Mouse (Mus musculus): ENCODE measurements around the gene Myo1c. TPM values are rescaled to one million over a fixed set of nuclear protein-coding genes. Genes with fewer than 3 reads are reported as not detected.

Gene Myo1c
- polyA plus RNA-seq, 1 experiment: 130 TPM

GRCm38 (mm10) chr11:75658311-75658710 is 8.0 kb downstream of the Myo1c start:
- H3K4me1 ChIP-seq (ENCODE audit: control insufficient read depth, insufficient read depth, insufficient read length): peaks cover 14% of the 10 kb centered on the region; the same call in 1 of the 2 replicates
- 96% methylated on average over 13 of the region's 13 CpGs for WGBS
- no peak for DNase-seq (ENCODE audit: low read depth in 1 of 2, low spot score in 2 of 2)
- H3K4me3 ChIP-seq (ENCODE audit: extremely low read depth, insufficient read depth, insufficient read length): no peak overlapping the region
- peaks cover 46% of the 10 kb centered on the region for H3K36me3 ChIP-seq (ENCODE audit: control insufficient read depth, insufficient read depth, low read length)
- TF ChIP-seq CTCF (IDR thresholded peaks at IDR 0.05; ENCODE audit: extremely low read depth, insufficient read depth, insufficient read length, insufficient replicate concordance): no peak
- no peak for TF ChIP-seq POLR2A (IDR thresholded peaks at IDR 0.05; ENCODE audit: low read depth, low read length)
- no peak overlapping the region for H3K27ac ChIP-seq (ENCODE audit: insufficient read depth, low read length)
- no peaks in the 10 kb centered on the region for H3K27me3 ChIP-seq (ENCODE audit: control insufficient read depth, insufficient read depth, low read length)

- Histone ChIP-seq H3K4me3 (ENCODE audit: extremely low read depth, insufficient read depth, insufficient read length) (no peak overlapping the region), H3K4me1 (ENCODE audit: control insufficient read depth, insufficient read depth, insufficient read length) (peaks cover 14% of the 10 kb centered on the region; the same call in 1 of the 2 replicates), H3K27me3 (ENCODE audit: control insufficient read depth, insufficient read depth, low read length) (no peaks in the 10 kb centered on the region), H3K36me3 (ENCODE audit: control insufficient read depth, insufficient read depth, low read length) (peaks cover 48% of the 10 kb centered on the region), H3K27ac (ENCODE audit: insufficient read depth, low read length) (no peak overlapping the region)
- 82% methylated on average over 14 of the region's 14 CpGs for WGBS
- TF ChIP-seq POLR2A (IDR thresholded peaks at IDR 0.05; ENCODE audit: low read depth, low read length): no peak
- TF ChIP-seq CTCF (IDR thresholded peaks at IDR 0.05; ENCODE audit: extremely low read depth, insufficient read depth, insufficient read length, insufficient replicate concordance): no peak
- no peak for DNase-seq (ENCODE audit: low read depth in 1 of 2, low spot score in 2 of 2)
Measured at GRCm38 (mm10) chr11:75658996-75659750, 8.9 kb downstream of the Myo1c start.

DNA sequence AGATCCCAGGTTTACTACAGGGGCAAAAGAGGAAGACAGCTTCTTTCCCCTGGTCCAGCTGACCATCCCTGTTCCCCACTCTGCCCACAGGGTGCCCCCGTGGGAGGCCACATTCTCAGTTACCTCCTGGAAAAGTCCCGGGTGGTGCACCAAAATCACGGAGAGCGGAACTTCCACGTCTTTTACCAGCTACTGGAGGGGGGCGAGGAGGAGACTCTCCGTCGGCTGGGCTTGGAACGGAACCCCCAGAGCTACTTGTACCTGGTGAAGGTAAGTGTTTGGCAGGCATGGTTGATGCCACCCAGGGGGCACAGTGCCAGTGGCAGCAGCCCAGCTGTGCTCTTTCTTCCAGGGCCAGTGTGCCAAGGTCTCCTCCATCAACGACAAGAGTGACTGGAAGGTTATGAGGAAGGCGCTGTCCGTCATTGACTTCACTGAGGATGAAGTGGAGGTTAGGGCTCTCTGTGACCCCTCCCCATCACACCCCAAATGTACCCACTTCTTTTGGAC is 9.8 kb downstream of the Myo1c start:
- TF ChIP-seq CTCF (IDR thresholded peaks at IDR 0.05; ENCODE audit: extremely low read depth, insufficient read depth, insufficient read length, insufficient replicate concordance) (no peak), POLR2A (IDR thresholded peaks at IDR 0.05; ENCODE audit: low read depth, low read length) (no peak)
- H3K27me3 ChIP-seq (ENCODE audit: control insufficient read depth, insufficient read depth, low read length): no peaks in the 10 kb centered on the region
- 91% methylated on average over 12 of the region's 12 CpGs for WGBS
- peaks cover 9% of the 10 kb centered on the region; the same call in 1 of the 2 replicates for H3K4me1 ChIP-seq (ENCODE audit: control insufficient read depth, insufficient read depth, insufficient read length)
- H3K36me3 ChIP-seq (ENCODE audit: control insufficient read depth, insufficient read depth, low read length): peaks cover 52% of the 10 kb centered on the region
- no peak overlapping the region for H3K4me3 ChIP-seq (ENCODE audit: extremely low read depth, insufficient read depth, insufficient read length)
- no peak for DNase-seq (ENCODE audit: low read depth in 1 of 2, low spot score in 2 of 2)
- no peak overlapping the region for H3K27ac ChIP-seq (ENCODE audit: insufficient read depth, low read length)

DNA sequence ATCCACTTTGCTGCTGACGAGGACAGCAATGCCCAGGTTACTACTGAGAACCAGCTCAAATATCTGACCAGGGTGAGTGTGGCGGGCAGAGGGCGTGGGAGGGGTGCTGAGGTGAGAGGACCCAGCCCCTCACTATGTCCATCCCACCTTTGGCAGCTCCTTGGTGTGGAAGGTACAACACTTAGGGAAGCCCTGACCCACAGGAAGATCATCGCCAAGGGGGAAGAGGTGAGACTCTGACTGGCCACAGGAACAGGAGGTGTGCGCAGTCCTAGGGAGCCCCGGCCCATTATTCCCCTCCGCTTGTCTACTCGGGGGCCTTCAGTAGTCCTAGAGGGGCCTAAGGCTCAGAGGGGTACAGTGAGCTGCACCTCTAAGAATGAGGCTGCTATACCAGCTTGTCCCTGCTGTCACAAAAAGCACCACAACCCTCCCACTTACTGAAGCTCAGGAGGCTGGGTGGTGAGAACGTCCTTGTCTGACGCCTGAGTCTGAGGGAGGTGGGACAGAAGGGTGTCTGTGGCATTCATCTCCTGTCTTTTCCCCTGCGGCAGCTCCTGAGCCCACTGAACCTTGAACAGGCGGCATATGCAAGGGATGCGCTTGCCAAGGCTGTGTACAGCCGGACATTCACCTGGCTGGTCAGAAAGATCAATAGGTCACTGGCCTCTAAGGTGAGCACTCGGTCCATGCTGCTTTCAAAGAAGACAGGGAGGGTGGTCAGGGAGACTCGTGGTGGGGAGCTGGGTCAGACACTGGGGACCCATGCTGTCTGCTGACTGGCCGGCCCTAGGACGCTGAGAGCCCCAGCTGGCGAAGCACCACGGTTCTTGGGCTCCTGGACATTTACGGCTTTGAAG is 10.9 kb downstream of the Myo1c start:
- peaks cover 3% of the 10 kb centered on the region; the same call in 1 of the 2 replicates for H3K4me1 ChIP-seq (ENCODE audit: control insufficient read depth, insufficient read depth, insufficient read length)
- no peak for DNase-seq (ENCODE audit: low read depth in 1 of 2, low spot score in 2 of 2)
- H3K27ac ChIP-seq (ENCODE audit: insufficient read depth, low read length): no peak overlapping the region
- no peak for TF ChIP-seq POLR2A (IDR thresholded peaks at IDR 0.05; ENCODE audit: low read depth, low read length)
- no peak for TF ChIP-seq CTCF (IDR thresholded peaks at IDR 0.05; ENCODE audit: extremely low read depth, insufficient read depth, insufficient read length, insufficient replicate concordance)
- no peaks in the 10 kb centered on the region for H3K27me3 ChIP-seq (ENCODE audit: control insufficient read depth, insufficient read depth, low read length)
- 95% methylated on average over 21 of the region's 21 CpGs for WGBS
- peaks cover 61% of the 10 kb centered on the region for H3K36me3 ChIP-seq (ENCODE audit: control insufficient read depth, insufficient read depth, low read length)
- H3K4me3 ChIP-seq (ENCODE audit: extremely low read depth, insufficient read depth, insufficient read length): no peak overlapping the region

DNA sequence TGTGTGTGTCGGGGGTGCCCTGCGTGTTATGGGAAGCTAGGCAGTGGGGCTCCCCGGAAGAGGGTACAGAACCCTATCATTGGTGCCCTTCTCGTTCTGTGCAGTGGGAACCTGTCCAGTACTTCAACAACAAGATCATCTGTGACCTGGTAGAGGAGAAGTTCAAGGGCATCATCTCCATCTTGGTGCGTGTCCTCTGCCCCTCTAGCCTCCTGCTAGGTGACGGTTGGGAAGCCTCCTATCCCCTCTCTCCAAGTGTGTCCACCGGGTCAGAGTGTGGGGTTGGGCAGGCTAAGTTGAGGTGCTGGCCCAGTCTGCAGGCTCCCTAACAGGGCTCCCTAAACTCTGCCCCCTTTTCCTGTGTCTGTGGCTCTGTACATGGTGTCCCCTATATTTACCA is 11.8 kb downstream of the Myo1c start:
- Histone ChIP-seq H3K27me3 (ENCODE audit: control insufficient read depth, insufficient read depth, low read length) (no peaks in the 10 kb centered on the region), H3K27ac (ENCODE audit: insufficient read depth, low read length) (no peak overlapping the region), H3K4me1 (ENCODE audit: control insufficient read depth, insufficient read depth, insufficient read length) (no peaks in the 10 kb centered on the region), H3K4me3 (ENCODE audit: extremely low read depth, insufficient read depth, insufficient read length) (no peak overlapping the region), H3K36me3 (ENCODE audit: control insufficient read depth, insufficient read depth, low read length) (peaks cover 70% of the 10 kb centered on the region)
- TF ChIP-seq CTCF (IDR thresholded peaks at IDR 0.05; ENCODE audit: extremely low read depth, insufficient read depth, insufficient read length, insufficient replicate concordance) (no peak), POLR2A (IDR thresholded peaks at IDR 0.05; ENCODE audit: low read depth, low read length) (no peak)
- 94% methylated on average over 7 of the region's 7 CpGs for WGBS
- DNase-seq (ENCODE audit: low read depth in 1 of 2, low spot score in 2 of 2): no peak

- peaks cover 76% of the 10 kb centered on the region for H3K36me3 ChIP-seq (ENCODE audit: control insufficient read depth, insufficient read depth, low read length)
- WGBS: 95% methylated on average over 6 of the region's 6 CpGs
- no peak overlapping the region for H3K27ac ChIP-seq (ENCODE audit: insufficient read depth, low read length)
- no peak overlapping the region for H3K4me3 ChIP-seq (ENCODE audit: extremely low read depth, insufficient read depth, insufficient read length)
- no peak for TF ChIP-seq CTCF (IDR thresholded peaks at IDR 0.05; ENCODE audit: extremely low read depth, insufficient read depth, insufficient read length, insufficient replicate concordance)
- TF ChIP-seq POLR2A (IDR thresholded peaks at IDR 0.05; ENCODE audit: low read depth, low read length): no peak
- no peaks in the 10 kb centered on the region for H3K27me3 ChIP-seq (ENCODE audit: control insufficient read depth, insufficient read depth, low read length)
- no peak for DNase-seq (ENCODE audit: low read depth in 1 of 2, low spot score in 2 of 2)
- no peaks in the 10 kb centered on the region for H3K4me1 ChIP-seq (ENCODE audit: control insufficient read depth, insufficient read depth, insufficient read length)
Measured at GRCm38 (mm10) chr11:75666296-75666695, 16.0 kb downstream of the Myo1c start.

Data from spleen, adult 2 months (tissue).